Mouse (Mus musculus): ENCODE data around the gene Il9.

DNA sequence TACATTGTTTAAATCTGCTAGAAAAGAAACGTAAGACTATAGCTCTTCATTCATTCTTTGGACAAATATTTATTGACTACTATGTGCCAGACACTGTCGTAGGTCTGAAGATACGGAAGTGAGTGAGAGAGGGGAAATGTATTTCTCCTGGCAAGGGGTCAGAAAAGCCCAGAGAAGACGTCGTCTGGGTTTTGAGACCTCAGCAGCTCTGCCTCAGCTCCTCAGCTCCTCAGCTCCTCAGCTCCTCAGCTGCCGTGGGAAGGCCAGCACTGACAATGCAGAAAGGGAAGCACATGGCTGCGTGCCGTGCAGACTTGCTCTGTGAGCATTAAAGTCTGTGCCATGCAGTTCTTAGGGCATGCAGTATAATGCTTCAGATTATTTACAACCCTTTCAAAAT is 47.6 kb upstream of the Il9 start:
- TF ChIP-seq CTCF (IDR thresholded peaks at IDR 0.05; ENCODE audit: control insufficient read depth, insufficient read depth, insufficient read length), result no peak
- TF ChIP-seq MAX (IDR thresholded peaks at IDR 0.05), result no peak
- TF ChIP-seq USF1 (IDR thresholded peaks at IDR 0.05; ENCODE audit: low read depth), result no peak
- no peak for TF ChIP-seq MYOD1 (IDR thresholded peaks at IDR 0.05; ENCODE audit: control insufficient read depth, insufficient read length, low read depth)
- TF ChIP-seq CEBPB (IDR thresholded peaks at IDR 0.05; ENCODE audit: low read depth), result no peak
